Mouse (Mus musculus) MEL (cell line): ENCODE measurements at regions not wholly inside any gene's neighbourhood (a gene's known extent, or its start where the extent isn't known, plus 50 kb on each side); places are given as distances from the start of the nearest gene placed in this dataset.

ENCODE experiments used
- CTCF ChIP-seq, 3 experiments: IDR thresholded peaks in 2 of 3; conservative IDR thresholded peaks in 1 of 3; 2 replicates each; pipeline ENCODE4 v1.5.1; 2011 to 2012; ENCODE audit warnings: low read length in 3 of 3, low read depth in 2 of 3, mild to moderate bottlenecking in 2 of 3, improper control_type of control experiment in 1 of 3, inconsistent platforms in 1 of 3, mixed read lengths in 1 of 3, moderate library complexity in 1 of 3; ENCODE audit not compliant: control insufficient read depth in 1 of 3, insufficient read depth in 1 of 3, poor library complexity in 1 of 3, severe bottlenecking in 1 of 3
- EP300 ChIP-seq, 2 experiments: IDR thresholded peaks; 2 replicates each; pipeline ENCODE4 v1.6.1; 2011; ENCODE audit warnings: improper control_type of control experiment in 2 of 2, low read length in 2 of 2, low read depth in 1 of 2, mild to moderate bottlenecking in 1 of 2
- MAX ChIP-seq: IDR thresholded peaks from 2 replicates; pipeline ENCODE4 v1.6.1; 2011; ENCODE audit warnings: low read length, improper control_type of control experiment
- MXI1 ChIP-seq: IDR thresholded peaks from 2 replicates; pipeline ENCODE4 v1.6.1; 2011; ENCODE audit warnings: mild to moderate bottlenecking, low read depth, low read length, improper control_type of control experiment
- MYC ChIP-seq: IDR thresholded peaks from 2 replicates; pipeline ENCODE4 v1.6.1; 2011; ENCODE audit warnings: low read depth, mild to moderate bottlenecking, low read length, improper control_type of control experiment, moderate library complexity
- POLR2A ChIP-seq, 2 experiments: IDR thresholded peaks; 2 replicates each; pipeline ENCODE4 v1.6.1; 2011 to 2012; ENCODE audit warnings: low read length in 2 of 2, mild to moderate bottlenecking in 2 of 2, control low read depth in 1 of 2, improper control_type of control experiment in 1 of 2, low read depth in 1 of 2, moderate library complexity in 1 of 2; ENCODE audit not compliant: control insufficient read depth in 1 of 2, insufficient read depth in 1 of 2, poor library complexity in 1 of 2
- TAL1 ChIP-seq: IDR thresholded peaks from 2 replicates; pipeline ENCODE4 v1.6.1; 2012; ENCODE audit warnings: mild to moderate bottlenecking, inconsistent platforms, low read length, moderate library complexity, mixed read lengths

DNA sequence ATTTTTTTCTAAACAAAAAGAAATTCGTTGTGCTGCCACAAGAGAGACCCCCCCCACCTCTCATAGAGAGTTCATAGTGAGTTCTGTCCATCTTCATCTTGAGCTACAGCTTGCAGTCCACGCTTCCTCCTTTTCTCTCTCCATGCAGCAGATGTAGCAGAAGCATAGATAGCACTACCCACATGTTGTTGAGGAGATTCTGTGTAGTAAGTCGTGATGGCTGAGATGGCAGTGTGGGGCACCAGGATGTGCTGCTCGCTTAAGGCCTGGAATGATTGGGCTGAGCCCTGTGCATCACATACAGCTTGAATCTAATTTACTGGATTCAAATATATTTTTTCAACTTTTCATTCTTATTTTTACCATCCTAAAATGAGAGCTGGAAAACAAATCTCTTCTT lies 184.4 kb upstream of the Ccn2 start:
- TF ChIP-seq POLR2A (IDR thresholded peaks at IDR 0.05; ENCODE audit: control insufficient read depth in 1 of 2, insufficient read depth in 1 of 2, low read depth in 1 of 2, low read length in 2 of 2, poor library complexity in 1 of 2): no peak
- TF ChIP-seq MXI1: no peak
- no peak for TF ChIP-seq CTCF (IDR thresholded peaks at IDR 0.05 in 2 of 3, conservative IDR thresholded peaks at IDR 0.05 in 1 of 3; ENCODE audit: control insufficient read depth in 1 of 3, insufficient read depth in 1 of 3, low read depth in 2 of 3, low read length in 3 of 3, poor library complexity in 1 of 3, severe bottlenecking in 1 of 3)
- no peak for TF ChIP-seq MAX
- TF ChIP-seq EP300 (IDR thresholded peaks at IDR 0.05; ENCODE audit: low read depth in 1 of 2, low read length in 2 of 2): no peak
- no peak for TF ChIP-seq TAL1
- TF ChIP-seq MYC: no peak
